Mouse (Mus musculus): Measurements from ENCODE around the gene Il22ra1. TPM values are rescaled to one million over a fixed set of nuclear protein-coding genes. Genes with fewer than 3 reads are reported as not detected.
"Not testable (repeated sequence)": the region's sequence is repeated elsewhere in the genome, so short reads cannot be mapped to it uniquely, and the experiment has no call there.

Gene Il22ra1
- polyA plus RNA-seq, 1 experiment from 2014 or later: not detected

- H3K27ac ChIP-seq (ENCODE audit: low read depth, low read length); H3K9me3 ChIP-seq (replicated peaks; ENCODE audit: control insufficient read depth, low read length); H3K9ac ChIP-seq (ENCODE audit: low read length); H3K27me3 ChIP-seq (replicated peaks; ENCODE audit: control insufficient read depth, insufficient read depth, low read length); H3K4me3 ChIP-seq (ENCODE audit: low read depth, low read length); H3K36me3 ChIP-seq (ENCODE audit: control insufficient read depth, insufficient read depth, low read length); DNase-seq (ENCODE audit: low spot score); H3K4me2 ChIP-seq (ENCODE audit: low read length); ATAC-seq; H3K4me1 ChIP-seq (ENCODE audit: control insufficient read depth, insufficient read depth, low read length): not testable (repeated sequence)
- WGBS: 95% methylated on average over 11 of the region's 11 CpGs
Measured at GRCm38 (mm10) chr4:135716438-135716837, 11.5 kb upstream of the Il22ra1 start.

GRCm38 (mm10) chr4:135722540-135723290 is 5.3 kb upstream of the Il22ra1 start:
- H3K4me2 ChIP-seq (ENCODE audit: low read length): no peak overlapping the region
- H3K27ac ChIP-seq (ENCODE audit: low read depth, low read length): no peak overlapping the region
- no peaks in the 10 kb centered on the region for H3K9me3 ChIP-seq (replicated peaks; ENCODE audit: control insufficient read depth, low read length)
- H3K36me3 ChIP-seq (ENCODE audit: control insufficient read depth, insufficient read depth, low read length): no peaks in the 10 kb centered on the region
- no peaks in the 10 kb centered on the region for H3K27me3 ChIP-seq (replicated peaks; ENCODE audit: control insufficient read depth, insufficient read depth, low read length)
- H3K9ac ChIP-seq (ENCODE audit: low read length): no peak overlapping the region
- no peak overlapping the region for H3K4me3 ChIP-seq (ENCODE audit: low read depth, low read length)
- ATAC-seq (no peak), DNase-seq (ENCODE audit: low spot score) (peak; percentile 32)
- 77% methylated on average over 17 of the region's 17 CpGs for WGBS
- H3K4me1 ChIP-seq (ENCODE audit: control insufficient read depth, insufficient read depth, low read length): no peaks in the 10 kb centered on the region

DNA sequence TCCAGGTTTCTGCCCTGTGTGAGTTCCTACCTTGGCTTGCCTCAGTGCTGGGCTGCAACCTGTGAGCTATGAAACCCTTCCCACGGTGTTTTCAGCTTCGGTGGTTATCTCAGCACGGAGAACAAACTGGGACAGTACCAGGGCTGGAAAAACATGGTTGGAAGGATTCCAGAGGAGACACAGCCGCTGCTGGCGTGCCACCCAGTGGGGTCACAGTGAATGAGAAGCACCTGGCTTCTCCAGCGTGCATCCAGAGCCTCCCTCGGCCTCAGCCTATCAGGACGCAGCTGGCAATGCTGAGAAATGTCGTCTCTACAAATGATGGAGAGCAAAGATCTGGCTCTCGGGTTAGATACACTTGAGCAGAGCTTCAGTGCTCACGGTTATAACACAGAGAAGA is 1.6 kb upstream of the Il22ra1 start:
- no peak for ATAC-seq

DNA sequence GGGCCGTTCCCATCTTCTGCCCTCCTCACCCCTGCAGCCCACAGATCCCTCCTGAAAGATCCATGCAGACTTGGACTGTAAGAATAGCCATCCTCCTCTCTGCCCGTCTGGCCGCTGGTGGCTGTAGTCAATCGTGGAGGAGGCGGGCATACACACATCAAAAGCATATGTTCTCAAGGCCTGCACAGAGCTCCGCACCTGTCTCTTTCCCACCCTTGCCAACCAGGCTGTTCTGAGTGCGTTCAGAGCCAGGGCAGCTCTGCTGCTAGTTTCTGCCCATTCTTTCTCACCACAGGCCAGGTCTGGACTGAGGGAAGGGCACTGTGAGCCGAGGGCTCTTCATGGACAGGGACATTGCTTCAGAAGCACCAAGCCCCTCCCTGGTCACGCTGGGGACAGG is 2.2 kb downstream of the Il22ra1 start:
- no peaks in the 10 kb centered on the region for H3K36me3 ChIP-seq (ENCODE audit: control insufficient read depth, insufficient read depth, low read length)
- no peaks in the 10 kb centered on the region for H3K4me1 ChIP-seq (ENCODE audit: control insufficient read depth, insufficient read depth, low read length)
- no peak overlapping the region for H3K4me3 ChIP-seq (ENCODE audit: low read depth, low read length)
- no peak overlapping the region for H3K27ac ChIP-seq (ENCODE audit: low read depth, low read length)
- H3K4me2 ChIP-seq (ENCODE audit: low read length): no peak overlapping the region
- DNase-seq (ENCODE audit: low spot score) (peak; percentile 20), ATAC-seq (no peak)
- H3K9ac ChIP-seq (ENCODE audit: low read length): no peak overlapping the region
- 81% methylated on average over 9 of the region's 9 CpGs for WGBS
- H3K9me3 ChIP-seq (replicated peaks; ENCODE audit: control insufficient read depth, low read length): no peaks in the 10 kb centered on the region; the same call in 1 of the 2 replicates
- H3K27me3 ChIP-seq (replicated peaks; ENCODE audit: control insufficient read depth, insufficient read depth, low read length): no peaks in the 10 kb centered on the region

More for the DNA sequence above, 1.6 kb upstream of the Il22ra1 start:
- no peak overlapping the region for H3K9ac ChIP-seq (ENCODE audit: low read length)
- H3K27me3 ChIP-seq (replicated peaks; ENCODE audit: control insufficient read depth, insufficient read depth, low read length): no peaks in the 10 kb centered on the region
- no peak overlapping the region for H3K4me3 ChIP-seq (ENCODE audit: low read depth, low read length)
- H3K4me1 ChIP-seq (ENCODE audit: control insufficient read depth, insufficient read depth, low read length): no peaks in the 10 kb centered on the region
- peak; percentile 11 for DNase-seq (ENCODE audit: low spot score)
- no peaks in the 10 kb centered on the region for H3K36me3 ChIP-seq (ENCODE audit: control insufficient read depth, insufficient read depth, low read length)
- no peaks in the 10 kb centered on the region for H3K9me3 ChIP-seq (replicated peaks; ENCODE audit: control insufficient read depth, low read length)
- H3K27ac ChIP-seq (ENCODE audit: low read depth, low read length): no peak overlapping the region
- H3K4me2 ChIP-seq (ENCODE audit: low read length): no peak overlapping the region
- 76% methylated on average over 11 of the region's 11 CpGs for WGBS

DNA sequence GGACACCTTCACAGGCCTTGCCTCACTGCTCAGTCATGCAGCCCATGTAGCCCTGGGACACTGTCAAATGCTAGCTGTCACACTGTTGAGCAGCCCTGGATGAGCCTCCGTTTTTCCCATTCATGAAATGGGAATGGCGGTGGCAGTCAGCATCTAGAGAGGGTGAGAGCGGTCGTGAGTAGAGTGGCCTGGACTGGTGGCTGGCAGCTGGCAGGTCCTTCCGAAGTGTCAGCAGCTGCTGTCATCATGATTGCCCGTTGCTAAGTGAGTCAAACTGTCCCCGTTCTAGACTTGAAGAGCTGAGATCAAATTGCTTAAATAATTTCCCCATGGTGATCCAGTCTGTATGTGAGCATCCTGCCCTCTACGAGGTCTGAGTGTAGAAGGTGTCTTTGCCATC is 3.0 kb downstream of the Il22ra1 start:
- no peak overlapping the region for H3K27ac ChIP-seq (ENCODE audit: low read depth, low read length)
- H3K9me3 ChIP-seq (replicated peaks; ENCODE audit: control insufficient read depth, low read length): no peaks in the 10 kb centered on the region; the same call in 1 of the 2 replicates
- no peaks in the 10 kb centered on the region for H3K4me1 ChIP-seq (ENCODE audit: control insufficient read depth, insufficient read depth, low read length)
- ATAC-seq: no peak
- no peak overlapping the region for H3K4me3 ChIP-seq (ENCODE audit: low read depth, low read length)
- 78% methylated on average over 8 of the region's 8 CpGs for WGBS
- DNase-seq (ENCODE audit: low spot score): no peak
- H3K27me3 ChIP-seq (replicated peaks; ENCODE audit: control insufficient read depth, insufficient read depth, low read length): no peaks in the 10 kb centered on the region
- no peaks in the 10 kb centered on the region for H3K36me3 ChIP-seq (ENCODE audit: control insufficient read depth, insufficient read depth, low read length)
- H3K9ac ChIP-seq (ENCODE audit: low read length): no peak overlapping the region
- no peak overlapping the region for H3K4me2 ChIP-seq (ENCODE audit: low read length)

DNA sequence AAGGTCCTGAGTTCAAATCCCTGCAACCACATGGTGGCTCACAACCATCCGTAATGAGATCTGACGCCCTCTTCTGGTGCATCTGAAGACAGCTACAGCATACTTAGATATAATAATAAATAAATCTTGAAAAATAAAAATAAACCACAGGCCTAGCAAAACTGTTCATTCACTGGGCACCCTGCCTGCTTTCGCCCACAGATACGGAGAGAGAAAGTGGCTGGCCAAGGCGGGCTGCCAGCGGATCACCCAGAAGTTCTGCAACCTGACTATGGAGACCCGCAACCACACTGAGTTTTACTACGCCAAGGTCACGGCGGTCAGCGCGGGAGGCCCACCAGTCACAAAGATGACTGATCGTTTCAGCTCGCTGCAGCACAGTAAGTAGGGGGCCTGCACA is 5.9 kb downstream of the Il22ra1 start:
- no peaks in the 10 kb centered on the region for H3K27me3 ChIP-seq (replicated peaks; ENCODE audit: control insufficient read depth, insufficient read depth, low read length)

DNA sequence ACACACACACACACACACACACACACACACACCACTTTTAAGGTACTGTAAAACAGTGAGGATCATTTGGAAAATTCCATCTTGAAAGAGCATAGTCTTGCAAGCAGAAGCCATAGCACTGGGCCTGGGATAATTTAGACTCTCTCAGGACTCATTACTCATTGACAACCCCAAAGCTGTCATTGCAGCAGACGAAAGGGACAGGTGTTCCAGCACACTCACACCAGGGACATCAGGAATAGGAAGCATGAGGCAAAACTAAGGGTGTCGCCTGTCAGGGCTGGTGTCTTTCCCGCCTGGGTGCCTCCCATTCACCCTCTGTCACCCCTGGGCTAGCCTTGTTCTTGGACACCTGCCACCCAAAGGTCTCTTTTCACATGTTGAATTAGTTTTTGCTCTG is 8.9 kb downstream of the Il22ra1 start:
- ATAC-seq: no peak
- WGBS: 91% methylated on average over 3 of the region's 3 CpGs

More for the DNA sequence above, 5.9 kb downstream of the Il22ra1 start:
- Histone ChIP-seq H3K4me3 (ENCODE audit: low read depth, low read length) (no peak overlapping the region), H3K9ac (ENCODE audit: low read length) (no peak overlapping the region), H3K27ac (ENCODE audit: low read depth, low read length) (no peak overlapping the region), H3K4me2 (ENCODE audit: low read length) (no peak overlapping the region), H3K36me3 (ENCODE audit: control insufficient read depth, insufficient read depth, low read length) (no peaks in the 10 kb centered on the region), H3K4me1 (ENCODE audit: control insufficient read depth, insufficient read depth, low read length) (no peaks in the 10 kb centered on the region), H3K9me3 (replicated peaks; ENCODE audit: control insufficient read depth, low read length) (no peaks in the 10 kb centered on the region; the same call in 1 of the 2 replicates)
- 96% methylated on average over 14 of the region's 14 CpGs for WGBS
- ATAC-seq (no peak), DNase-seq (ENCODE audit: low spot score) (no peak)

DNA sequence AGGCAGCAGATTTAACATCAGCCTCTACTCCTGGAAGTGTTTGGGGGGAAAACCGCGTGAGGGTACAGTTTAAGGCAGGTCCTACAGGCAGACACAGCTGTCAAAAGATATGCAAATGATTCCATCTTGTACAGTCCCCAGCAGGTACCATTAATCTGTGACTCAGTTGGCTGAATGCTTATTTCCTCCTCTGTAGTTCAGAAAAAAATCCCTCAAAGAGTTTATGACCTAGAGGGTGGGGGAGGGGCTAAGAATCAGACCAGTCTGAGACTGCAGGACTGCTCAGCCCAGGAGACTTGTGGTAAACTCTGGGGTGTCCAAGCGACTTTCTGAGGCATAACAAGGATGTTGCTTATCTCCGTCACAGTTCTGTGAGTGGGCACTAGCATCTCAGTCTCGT is 10.3 kb downstream of the Il22ra1 start:
- H3K4me1 ChIP-seq (ENCODE audit: control insufficient read depth, insufficient read depth, low read length): no peaks in the 10 kb centered on the region
- H3K4me2 ChIP-seq (ENCODE audit: low read length): no peak overlapping the region
- no peak overlapping the region for H3K9ac ChIP-seq (ENCODE audit: low read length)
- H3K27me3 ChIP-seq (replicated peaks; ENCODE audit: control insufficient read depth, insufficient read depth, low read length): no peaks in the 10 kb centered on the region
- no peak overlapping the region for H3K27ac ChIP-seq (ENCODE audit: low read depth, low read length)
- DNase-seq (ENCODE audit: low spot score) (no peak), ATAC-seq (no peak)
- H3K36me3 ChIP-seq (ENCODE audit: control insufficient read depth, insufficient read depth, low read length): no peaks in the 10 kb centered on the region
- no peaks in the 10 kb centered on the region; the same call in 1 of the 2 replicates for H3K9me3 ChIP-seq (replicated peaks; ENCODE audit: control insufficient read depth, low read length)
- H3K4me3 ChIP-seq (ENCODE audit: low read depth, low read length): no peak overlapping the region
- WGBS: 69% methylated on average over 5 of the region's 5 CpGs

More for the DNA sequence above, 8.9 kb downstream of the Il22ra1 start:
- H3K4me3 ChIP-seq (ENCODE audit: low read depth, low read length): no peak overlapping the region
- H3K27ac ChIP-seq (ENCODE audit: low read depth, low read length): no peak overlapping the region
- H3K36me3 ChIP-seq (ENCODE audit: control insufficient read depth, insufficient read depth, low read length): no peaks in the 10 kb centered on the region
- no peaks in the 10 kb centered on the region for H3K4me1 ChIP-seq (ENCODE audit: control insufficient read depth, insufficient read depth, low read length)
- DNase-seq (ENCODE audit: low spot score): no peak
- no peak overlapping the region for H3K4me2 ChIP-seq (ENCODE audit: low read length)
- no peak overlapping the region for H3K9ac ChIP-seq (ENCODE audit: low read length)
- H3K27me3 ChIP-seq (replicated peaks; ENCODE audit: control insufficient read depth, insufficient read depth, low read length): no peaks in the 10 kb centered on the region
- no peaks in the 10 kb centered on the region; the same call in 1 of the 2 replicates for H3K9me3 ChIP-seq (replicated peaks; ENCODE audit: control insufficient read depth, low read length)

DNA sequence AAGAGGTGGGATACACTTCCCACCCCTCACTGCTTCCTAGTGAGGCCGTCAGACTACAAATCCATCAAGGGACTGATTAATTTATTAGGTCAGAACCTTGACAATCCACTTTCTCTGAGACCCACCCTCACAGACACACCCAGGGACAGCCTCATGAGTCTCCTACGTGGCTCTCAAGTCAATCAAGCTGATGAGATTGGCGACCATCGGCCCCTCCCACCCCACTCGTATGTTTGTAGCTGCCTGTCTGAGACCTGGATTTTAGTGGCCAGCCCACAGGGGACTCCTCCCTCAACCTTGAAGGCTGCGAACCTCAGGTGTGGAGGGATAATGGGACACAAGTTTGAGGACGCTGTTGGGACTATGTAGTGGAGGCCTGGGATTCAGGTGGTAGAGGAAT is 11.2 kb downstream of the Il22ra1 start:
- no peak overlapping the region for H3K4me2 ChIP-seq (ENCODE audit: low read length)
- no peak overlapping the region for H3K27ac ChIP-seq (ENCODE audit: low read depth, low read length)
- no peaks in the 10 kb centered on the region for H3K4me1 ChIP-seq (ENCODE audit: control insufficient read depth, insufficient read depth, low read length)
- no peak overlapping the region for H3K4me3 ChIP-seq (ENCODE audit: low read depth, low read length)
- ATAC-seq (no peak), DNase-seq (ENCODE audit: low spot score) (no peak)
- no peaks in the 10 kb centered on the region for H3K27me3 ChIP-seq (replicated peaks; ENCODE audit: control insufficient read depth, insufficient read depth, low read length)
- H3K9ac ChIP-seq (ENCODE audit: low read length): no peak overlapping the region
- H3K9me3 ChIP-seq (replicated peaks; ENCODE audit: control insufficient read depth, low read length): no peaks in the 10 kb centered on the region; the same call in 1 of the 2 replicates
- no peaks in the 10 kb centered on the region for H3K36me3 ChIP-seq (ENCODE audit: control insufficient read depth, insufficient read depth, low read length)
- 80% methylated on average over 7 of the region's 7 CpGs for WGBS
